Comparison of ENCODE assay signal across 23 mouse cellular contexts in genomic region chr2:62440083-62440482, GRCm38 (mm10). TPM values are rescaled to one million over a fixed set of nuclear protein-coding genes. Genes with fewer than 3 reads are reported as not detected.
"Had no signal": no experiment of that assay in that cellular context is flagged by ENCODE, and none has a peak within 500 bp of the region (broad histone marks: within the 10 kb centered on the region; RNA-seq: fewer than 3 reads in every experiment).

No protein-coding gene starts in this region.

- ATAC-seq: midbrain, embryonic 13.5 days; midbrain, embryonic 15.5 days had no signal

- H3K27ac ChIP-seq: liver, embryonic 15.5 days; lung, embryonic 15.5 days; midbrain, embryonic 13.5 days; midbrain, embryonic 15.5 days; neural tube, embryonic 12.5 days; stomach, embryonic 15.5 days; stomach, postnatal 0 days had no signal

- DNase-seq: liver, postnatal 0 days; lung, adult 2 months; lung, postnatal 10 days; lung, postnatal 4 days; right cerebral cortex, postnatal 14 days; thymus, adult 2 months; thymus, postnatal 25 days; thymus, postnatal 4 days had no signal

- H3K9me3 ChIP-seq: liver, embryonic 15.5 days; lung, embryonic 15.5 days; megakaryocyte, embryonic 14.5 days; midbrain, embryonic 13.5 days; midbrain, embryonic 15.5 days; neural tube, embryonic 12.5 days; stomach, embryonic 15.5 days had no signal

- H3K4me1 ChIP-seq: lung, embryonic 15.5 days; midbrain, embryonic 13.5 days; midbrain, embryonic 15.5 days; neural tube, embryonic 12.5 days; stomach, embryonic 15.5 days had no signal

- H3K4me2 ChIP-seq: midbrain, embryonic 11.5 days; midbrain, embryonic 13.5 days; midbrain, embryonic 15.5 days; neural tube, embryonic 12.5 days had no signal

- H3K4me3 ChIP-seq: lung, embryonic 15.5 days; megakaryocyte, embryonic 14.5 days; midbrain, embryonic 13.5 days; midbrain, embryonic 15.5 days; neural tube, embryonic 12.5 days had no signal

- H3K9ac ChIP-seq: liver, embryonic 15.5 days; lung, embryonic 15.5 days; midbrain, embryonic 13.5 days; midbrain, embryonic 15.5 days; neural tube, embryonic 12.5 days; stomach, embryonic 15.5 days had no signal

- H3K27me3 ChIP-seq: liver, embryonic 15.5 days; lung, embryonic 15.5 days; megakaryocyte, embryonic 14.5 days; midbrain, embryonic 13.5 days; midbrain, embryonic 15.5 days; neural tube, embryonic 12.5 days; stomach, embryonic 15.5 days had no signal

- H3K36me3 ChIP-seq: liver, embryonic 15.5 days; lung, embryonic 15.5 days; midbrain, embryonic 13.5 days; midbrain, embryonic 15.5 days; neural tube, embryonic 12.5 days; stomach, embryonic 15.5 days had no signal

RNA-seq across cellular contexts. Expression of gene Gcg, which starts 43.4 kb away (rescaled TPM):
- total RNA-seq: midbrain, postnatal 0 days; monocyte, adult 5-6 weeks; neutrophil, adult 5-6 weeks had no signal
- polyA plus RNA-seq: liver, embryonic 15.5 days; liver, postnatal 0 days; lung, adult 2 months; midbrain, embryonic 11.5 days; neural tube, embryonic 12.5 days; spleen, adult 2 months; testis, adult 2 months; urinary bladder, adult 2 months had no signal
